Mouse (Mus musculus) ES-E14 (cell line): Measurements from ENCODE around the gene Usp21. TPM values are rescaled to one million over a fixed set of nuclear protein-coding genes. Genes with fewer than 3 reads are reported as not detected.

Experiments used
- DNase-seq: peaks from one replicate; pipeline ENCODE4 v3.0.0-alpha.2; 2013; ENCODE audit warnings: low read depth, low spot score
- H3K27ac ChIP-seq: 2 replicates; pipeline ENCODE4 v1.5.1; 2012; ENCODE audit warnings: low read depth, mild to moderate bottlenecking, low read length, moderate library complexity, mixed read lengths; ENCODE audit not compliant: poor library complexity, insufficient read depth, severe bottlenecking
- H3K36me3 ChIP-seq: 2 replicates; pipeline ENCODE4 v1.6.1; 2012; ENCODE audit warnings: mild to moderate bottlenecking, low read length, moderate library complexity, mixed read lengths; ENCODE audit not compliant: control insufficient read depth, poor library complexity, insufficient read depth, severe bottlenecking
- H3K4me1 ChIP-seq, 2 experiments: fragments of 150-350 bp in 1 of 2; sonication (generic) in 1 of 2; 2 replicates each; pipeline ENCODE4 v1.6.1; 2012; ENCODE audit warnings: low read length in 2 of 2, mild to moderate bottlenecking in 1 of 2, mixed read lengths in 1 of 2; ENCODE audit not compliant: control insufficient read depth in 2 of 2, insufficient read depth in 2 of 2, poor library complexity in 1 of 2
- H3K4me3 ChIP-seq, 2 experiments: fragments of 150-350 bp in 1 of 2; sonication (generic) in 1 of 2; 2 replicates each; pipeline ENCODE4 v1.5.1; 2012; ENCODE audit warnings: low read length in 2 of 2, low read depth in 1 of 2, mild to moderate bottlenecking in 1 of 2, mixed read lengths in 1 of 2; ENCODE audit not compliant: insufficient read depth in 1 of 2, poor library complexity in 1 of 2, severe bottlenecking in 1 of 2
- H3K9ac ChIP-seq: 2 replicates; pipeline ENCODE4 v1.6.1; 2012; ENCODE audit warnings: low read depth, mild to moderate bottlenecking, low read length, mixed read lengths; ENCODE audit not compliant: poor library complexity, insufficient read depth, severe bottlenecking
- H3K9me3 ChIP-seq: fragments of 150-350 bp; sonication (generic); 2 replicates; pipeline ENCODE4 v1.6.1; 2012; ENCODE audit warnings: low read depth, mild to moderate bottlenecking, low read length; ENCODE audit not compliant: control insufficient read depth, insufficient read depth
- CHD2 ChIP-seq: IDR thresholded peaks from 2 replicates; pipeline ENCODE4 v1.6.1; 2014; ENCODE audit warnings: mild to moderate bottlenecking, low read depth, low read length, inconsistent platforms
- HCFC1 ChIP-seq: IDR thresholded peaks from 2 replicates; pipeline ENCODE4 v1.6.1; 2012; ENCODE audit warnings: low read length, inconsistent platforms, borderline replicate concordance; ENCODE audit not compliant: insufficient read depth
- MAFK ChIP-seq: IDR thresholded peaks from 2 replicates; pipeline ENCODE4 v1.6.1; 2014; ENCODE audit warnings: mild to moderate bottlenecking, low read depth, low read length, inconsistent platforms; ENCODE audit not compliant: insufficient read depth
- ZC3H11A ChIP-seq: IDR thresholded peaks from 2 replicates; pipeline ENCODE4 v1.6.1; 2012; ENCODE audit warnings: low read depth, mild to moderate bottlenecking, inconsistent platforms, low read length, borderline replicate concordance
- ZNF384 ChIP-seq: IDR thresholded peaks from 2 replicates; pipeline ENCODE4 v1.6.1; 2012; ENCODE audit warnings: low read depth, low read length, inconsistent platforms
- in situ Hi-C, 2 experiments: fragments of 600-800 bp; cut with MboI; formaldehyde crosslinking; loops; one replicate each; pipeline ENCODE4 v1.15.1; 2025; ENCODE audit warnings: low sequenced_read_pairs in 2 of 2, inconsistent platforms in 1 of 2; ENCODE audit not compliant: unreplicated experiment in 2 of 2
- total RNA-seq: library from RNA; depleted of rRNA; stranded (reverse); fragments of 300-350 nt; gene quantifications from 2 replicates; pipeline ENCODE4 v1.2.3, GENCODE M21; 2012

Gene Usp21
- total RNA-seq, 1 experiment, result 23.1 TPM

- no peak overlapping the region for H3K9ac ChIP-seq
Observed at GRCm38 (mm10) chr1:171288328-171288727, 537 bp upstream of the Usp21 start.

GRCm38 (mm10) chr1:171286517-171286916 is 1.3 kb downstream of the Usp21 start:
- H3K9me3 ChIP-seq, result no peaks in the 10 kb centered on the region
- in situ Hi-C loops, result no loop called here
- H3K36me3 ChIP-seq, result peaks cover 15% of the 10 kb centered on the region; the same call in 1 of the 2 replicates
- H3K4me3 ChIP-seq, result peak overlapping the region; percentile 39 to 87; a peak in 2 of 4 replicates
- peak overlapping the region; percentile 34; the same call in 1 of the 2 replicates for H3K9ac ChIP-seq
- no peak for DNase-seq
- H3K27ac ChIP-seq, result no peak overlapping the region
- TF ChIP-seq ZC3H11A, result no peak
- TF ChIP-seq MAFK, result no peak
- no peak for TF ChIP-seq CHD2
- H3K4me1 ChIP-seq, result peaks cover 0 to 17% of the 10 kb centered on the region in 2 experiments; a peak in 2 of 4 replicates

More at GRCm38 (mm10) chr1:171288328-171288727, 537 bp upstream of the Usp21 start:
- DNase-seq, result no peak
- TF ChIP-seq ZC3H11A (no peak), HCFC1 (no peak), ZNF384 (no peak), MAFK (no peak), CHD2 (no peak)
- no peaks in the 10 kb centered on the region for H3K9me3 ChIP-seq
- H3K4me3 ChIP-seq, result no peak overlapping the region
- H3K4me1 ChIP-seq, result peaks cover 0 to 23% of the 10 kb centered on the region in 2 experiments; a peak in 2 of 4 replicates
- in situ Hi-C loops, result no loop called here
- no peak overlapping the region; the same call in 1 of the 2 replicates for H3K27ac ChIP-seq
- H3K36me3 ChIP-seq, result peaks cover 10% of the 10 kb centered on the region; the same call in 1 of the 2 replicates

- DNase-seq, result no peak
- Histone ChIP-seq H3K9me3 (no peaks in the 10 kb centered on the region), H3K9ac (peak overlapping the region; percentile 59; the same call in 1 of the 2 replicates), H3K4me1 (peaks cover 0 to 17% of the 10 kb centered on the region in 2 experiments; a peak in 2 of 4 replicates), H3K36me3 (peaks cover 15% of the 10 kb centered on the region; the same call in 1 of the 2 replicates), H3K4me3 (no peak overlapping the region; a peak in 1 of 4 replicates), H3K27ac (no peak overlapping the region)
- in situ Hi-C loops, result no loop called here
- TF ChIP-seq MAFK (no peak), ZC3H11A (no peak), ZNF384 (no peak), CHD2 (no peak), HCFC1 (no peak)
Observed at GRCm38 (mm10) chr1:171285096-171285892, 2.5 kb downstream of the Usp21 start.

GRCm38 (mm10) chr1:171284491-171284890 is 3.3 kb downstream of the Usp21 start:
- Histone ChIP-seq H3K36me3 (peaks cover 15% of the 10 kb centered on the region; the same call in 1 of the 2 replicates), H3K27ac (no peak overlapping the region), H3K4me1 (peaks cover 0 to 22% of the 10 kb centered on the region in 2 experiments; a peak in 2 of 4 replicates), H3K9ac (peak overlapping the region; percentile 59; the same call in 1 of the 2 replicates), H3K9me3 (no peaks in the 10 kb centered on the region), H3K4me3 (peak overlapping the region in 1 of 2 experiments; percentile 20; a peak in 1 of 4 replicates)
- no peak for TF ChIP-seq CHD2
- no peak for TF ChIP-seq ZNF384
- TF ChIP-seq ZC3H11A, result no peak
- TF ChIP-seq MAFK, result no peak
- no peak for TF ChIP-seq HCFC1
- no peak for DNase-seq
- in situ Hi-C loops, result no loop called here
